Mouse (Mus musculus) kidney, embryonic 14.5 days (tissue): ENCODE measurements around the gene Ddx4. TPM values are rescaled to one million over a fixed set of nuclear protein-coding genes. Genes with fewer than 3 reads are reported as not detected.
"Not testable (repeated sequence)": the region's sequence is repeated elsewhere in the genome, so short reads cannot be mapped to it uniquely, and the experiment has no call there.

Experiments used
- ATAC-seq: fragments of 200-750 bp; cut with Nextera tagmentation; 2 replicates; pipeline ENCODE4 v1.8.0; 2017; ENCODE audit warnings: moderate number of reproducible peaks, mild to moderate bottlenecking, moderate TSS enrichment, moderate library complexity; ENCODE audit not compliant: low FRiP score, low TSS enrichment
- H3K27ac ChIP-seq: fragments of 300-500 bp; sonication (generic); 2 replicates; pipeline ENCODE4 v1.5.1; 2014; ENCODE audit warnings: low read depth, mild to moderate bottlenecking, low read length, moderate library complexity, mixed read lengths
- H3K27me3 ChIP-seq: fragments of 300-500 bp; sonication (generic); 2 replicates; pipeline ENCODE4 v1.6.1; 2014; ENCODE audit warnings: mild to moderate bottlenecking, low read length; ENCODE audit not compliant: control insufficient read depth, insufficient read depth
- H3K36me3 ChIP-seq: fragments of 300-500 bp; sonication (generic); 2 replicates; pipeline ENCODE4 v1.6.1; 2014; ENCODE audit warnings: low read length, mixed read lengths; ENCODE audit not compliant: control insufficient read depth, insufficient read depth
- H3K4me1 ChIP-seq: fragments of 300-500 bp; sonication (generic); 2 replicates; pipeline ENCODE4 v1.6.1; 2014; ENCODE audit warnings: low read length, mixed read lengths; ENCODE audit not compliant: control insufficient read depth, insufficient read depth
- H3K4me2 ChIP-seq: fragments of 300-500 bp; sonication (generic); replicated peaks from 2 replicates; pipeline ENCODE4 v1.6.1; 2014; ENCODE audit warnings: low read depth, mild to moderate bottlenecking, low read length
- H3K4me3 ChIP-seq: fragments of 300-500 bp; sonication (generic); 2 replicates; pipeline ENCODE4 v1.5.1; 2014; ENCODE audit warnings: mild to moderate bottlenecking, low read length
- H3K9ac ChIP-seq: fragments of 300-500 bp; sonication (generic); 2 replicates; pipeline ENCODE4 v1.6.1; 2014; ENCODE audit warnings: low read depth, mild to moderate bottlenecking, low read length, moderate library complexity
- H3K9me3 ChIP-seq: fragments of 300-500 bp; sonication (generic); 2 replicates; pipeline ENCODE4 v1.6.1; 2016; ENCODE audit warnings: low read length; ENCODE audit not compliant: control insufficient read depth
- WGBS: fragments of 180-500 bp; shearing (Covaris S2); extraction: QIAGEN DNeasy Blood & Tissue Kit; methylation state at CpG from one replicate; pipeline ENCODE4 v1.1.7; 2014; 5-methylcytosine and 5-hydroxymethylcytosine counted together
- polyA plus RNA-seq: library from polyadenylated mRNA; unstranded; fragments of >200 nt; fragmentation: Nextera tagmentation; extraction: Ambion mirVana; gene quantifications from 2 replicates; pipeline ENCODE4 v1.2.1, GENCODE M21; 2014

Ddx4 gene
- polyA plus RNA-seq, 1 experiment from 2014 or later, result 0.84 TPM

GRCm38 (mm10) chr13:112621592-112621991 lies 30.7 kb downstream of the Ddx4 start:
- no peaks in the 10 kb centered on the region for H3K4me1 ChIP-seq
- WGBS, result 55% methylated on average over 3 of the region's 3 CpGs
- no peaks in the 10 kb centered on the region for H3K9me3 ChIP-seq
- no peak overlapping the region for H3K4me2 ChIP-seq
- no peak overlapping the region for H3K27ac ChIP-seq
- no peak overlapping the region for H3K4me3 ChIP-seq
- H3K36me3 ChIP-seq, result no peaks in the 10 kb centered on the region
- H3K27me3 ChIP-seq, result no peaks in the 10 kb centered on the region
- no peak for ATAC-seq
- H3K9ac ChIP-seq, result no peak overlapping the region

GRCm38 (mm10) chr13:112608606-112609005 lies 43.7 kb downstream of the Ddx4 start:
- Histone ChIP-seq H3K9ac (no peak overlapping the region), H3K27ac (no peak overlapping the region), H3K27me3 (no peaks in the 10 kb centered on the region), H3K4me2 (no peak overlapping the region), H3K9me3 (no peaks in the 10 kb centered on the region), H3K4me1 (no peaks in the 10 kb centered on the region), H3K36me3 (no peaks in the 10 kb centered on the region), H3K4me3 (no peak overlapping the region)
- no peak for ATAC-seq
- WGBS, result 86% methylated on average over 3 of the region's 3 CpGs

GRCm38 (mm10) chr13:112604411-112604810 lies 47.9 kb downstream of the Ddx4 start:
- Histone ChIP-seq H3K36me3 (no peaks in the 10 kb centered on the region), H3K4me3 (no peak overlapping the region), H3K27me3 (no peaks in the 10 kb centered on the region), H3K4me2 (no peak overlapping the region), H3K27ac (no peak overlapping the region), H3K9me3 (no peaks in the 10 kb centered on the region), H3K9ac (no peak overlapping the region), H3K4me1 (no peaks in the 10 kb centered on the region)
- WGBS, result 70% methylated on average over 4 of the region's 4 CpGs
- no peak for ATAC-seq

- no peaks in the 10 kb centered on the region for H3K4me1 ChIP-seq
- H3K9me3 ChIP-seq, result no peaks in the 10 kb centered on the region
- H3K4me2 ChIP-seq, result no peak overlapping the region
- H3K4me3 ChIP-seq, result no peak overlapping the region
- no peak overlapping the region for H3K27ac ChIP-seq
- no peak for ATAC-seq
- no peak overlapping the region for H3K9ac ChIP-seq
- H3K36me3 ChIP-seq, result no peaks in the 10 kb centered on the region
- 95% methylated on average over 1 of the region's 1 CpGs for WGBS
- H3K27me3 ChIP-seq, result no peaks in the 10 kb centered on the region
Measured at GRCm38 (mm10) chr13:112603839-112604238, 48.4 kb downstream of the Ddx4 start.

GRCm38 (mm10) chr13:112602607-112603006 lies 49.7 kb downstream of the Ddx4 start:
- WGBS, result 92% methylated on average over 2 of the region's 2 CpGs
- Histone ChIP-seq H3K27ac (no peak overlapping the region), H3K4me1 (no peaks in the 10 kb centered on the region), H3K9ac (no peak overlapping the region), H3K4me2 (no peak overlapping the region), H3K9me3 (no peaks in the 10 kb centered on the region), H3K27me3 (no peaks in the 10 kb centered on the region), H3K4me3 (no peak overlapping the region), H3K36me3 (no peaks in the 10 kb centered on the region)
- ATAC-seq, result no peak

- WGBS, result 98% methylated on average over 6 of the region's 8 CpGs
- not testable (repeated sequence) for H3K4me3 ChIP-seq, H3K4me1 ChIP-seq, ATAC-seq, H3K27me3 ChIP-seq, H3K9ac ChIP-seq, H3K4me2 ChIP-seq, H3K36me3 ChIP-seq, H3K27ac ChIP-seq, H3K9me3 ChIP-seq
Measured at GRCm38 (mm10) chr13:112594260-112594659, 58.0 kb downstream of the Ddx4 start, which contains the start of gene Il31ra. Il31ra (minus strand) TSS chr13:112594360.

GRCm38 (mm10) chr13:112590254-112590653 lies 62.0 kb downstream of the Ddx4 start:
- Histone ChIP-seq H3K27ac (no peak overlapping the region), H3K9me3 (no peaks in the 10 kb centered on the region), H3K36me3 (no peaks in the 10 kb centered on the region), H3K27me3 (no peaks in the 10 kb centered on the region), H3K4me3 (no peak overlapping the region), H3K4me2 (no peak overlapping the region), H3K4me1 (no peaks in the 10 kb centered on the region), H3K9ac (no peak overlapping the region)
- WGBS, result 43% methylated on average over 2 of the region's 2 CpGs
- ATAC-seq, result no peak

GRCm38 (mm10) chr13:112589625-112590024 lies 62.6 kb downstream of the Ddx4 start:
- Histone ChIP-seq H3K36me3 (no peaks in the 10 kb centered on the region), H3K4me1 (no peaks in the 10 kb centered on the region), H3K27ac (no peak overlapping the region), H3K9ac (no peak overlapping the region), H3K27me3 (no peaks in the 10 kb centered on the region), H3K4me2 (no peak overlapping the region), H3K9me3 (no peaks in the 10 kb centered on the region), H3K4me3 (no peak overlapping the region)
- no peak for ATAC-seq

- WGBS, result 47% methylated on average over 7 of the region's 7 CpGs
- H3K27me3 ChIP-seq, result no peaks in the 10 kb centered on the region
Measured at GRCm38 (mm10) chr13:112584556-112585237, 67.6 kb downstream of the Ddx4 start.

More at GRCm38 (mm10) chr13:112584556-112585237, 67.6 kb downstream of the Ddx4 start:
- no peak overlapping the region for H3K4me2 ChIP-seq
- H3K9ac ChIP-seq, result no peak overlapping the region
- no peak overlapping the region for H3K4me3 ChIP-seq
- no peaks in the 10 kb centered on the region for H3K36me3 ChIP-seq
- H3K9me3 ChIP-seq, result no peaks in the 10 kb centered on the region
- ATAC-seq, result no peak
- H3K27ac ChIP-seq, result no peak overlapping the region
- no peaks in the 10 kb centered on the region for H3K4me1 ChIP-seq
